ENCODE assay signal across 8 mouse cellular contexts in the genomic region with DNA sequence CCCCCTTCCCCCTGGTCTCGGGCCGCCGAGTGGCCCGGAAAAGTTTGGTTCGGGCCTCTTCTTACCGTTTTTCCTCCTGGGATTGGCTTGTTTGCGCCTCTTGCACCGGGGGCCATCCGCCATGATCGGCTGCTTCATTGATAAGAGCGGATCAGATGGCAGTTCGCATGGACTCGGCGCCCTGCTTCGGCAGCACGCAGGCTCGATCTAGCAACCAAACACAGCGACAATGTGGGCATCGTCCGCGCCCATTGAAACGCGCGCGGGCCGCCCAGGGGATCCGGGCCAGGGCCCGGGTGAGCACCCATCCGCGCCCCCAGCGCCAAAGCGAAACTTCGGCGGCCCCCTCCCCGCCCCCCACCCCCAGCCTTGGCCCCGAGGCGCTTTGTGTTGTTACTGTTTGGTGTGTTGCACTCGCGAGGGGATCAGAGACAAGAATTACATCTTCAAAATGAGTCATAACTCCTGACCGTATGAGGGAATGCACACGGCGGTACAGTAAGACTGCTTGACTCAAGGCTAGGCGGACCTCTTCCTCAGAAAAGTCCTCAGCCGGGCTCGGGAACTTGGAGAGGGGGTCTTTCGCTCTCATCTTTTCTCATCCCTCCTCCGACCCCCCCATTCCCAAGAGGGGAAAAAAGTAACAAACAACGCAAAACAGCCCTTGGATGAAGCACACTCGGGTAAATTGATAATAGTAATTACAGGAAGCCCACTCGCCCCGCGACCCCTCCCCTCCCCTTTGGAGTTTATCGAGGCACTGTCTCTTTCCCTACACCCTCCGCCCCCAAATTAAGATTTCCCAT. TPM values are rescaled to one million over a fixed set of nuclear protein-coding genes. Genes with fewer than 3 reads are reported as not detected.
DNase-seq lines count a peak whose midpoint lies in the region; ATAC-seq and TF ChIP-seq lines count a peak whose summit lies in the region.

No protein-coding gene starts in this region.

- no peaks in the 10 kb centered on the region for H3K9me3 ChIP-seq in forebrain, embryonic 15.5 days
- H3K9me3 ChIP-seq in hindbrain, embryonic 15.5 days: no peaks in the 10 kb centered on the region
- H3K9me3 ChIP-seq in liver, embryonic 11.5 days (ENCODE audit: control insufficient read depth, low read length): no peaks in the 10 kb centered on the region
- H3K9me3 ChIP-seq in midbrain, embryonic 16.5 days (replicated peaks; ENCODE audit: control insufficient read depth, low read length, poor library complexity, severe bottlenecking): no peaks in the 10 kb centered on the region

- H3K4me3 ChIP-seq in forebrain, embryonic 15.5 days: peak overlapping the region; percentile 93
- peak overlapping the region; percentile 80 for H3K4me3 ChIP-seq in hindbrain, embryonic 15.5 days
- H3K4me3 ChIP-seq in liver, embryonic 11.5 days (ENCODE audit: low read depth, low read length): peak overlapping the region; percentile 89
- H3K4me3 ChIP-seq in midbrain, embryonic 16.5 days (ENCODE audit: low read depth, low read length): peak overlapping the region; percentile 62
- peak overlapping the region; percentile 77 for H3K4me3 ChIP-seq in testis, adult 2 months (ENCODE audit: control insufficient read depth, low read depth, low read length)

- ATAC-seq in forebrain, embryonic 15.5 days (replicated peaks): peak; percentile 24
- peak; percentile 20; the same call in 1 of the 2 replicates for ATAC-seq in hindbrain, embryonic 15.5 days (ENCODE audit: low FRiP score, low read depth)
- peak; percentile 66 for ATAC-seq in liver, embryonic 11.5 days (replicated peaks; ENCODE audit: low FRiP score)
- ATAC-seq in midbrain, embryonic 16.5 days: peak; percentile 54

- peak; percentile 68 to 69 for DNase-seq in cerebellum, postnatal 10 days
- no peak for DNase-seq in cerebellum, adult 8-10 months
- DNase-seq in adrenal gland, adult 8-10 months: peak; percentile 64
- peak; percentile 77 for DNase-seq in liver, embryonic 11.5 days (ENCODE audit: low spot score)

- H3K27me3 ChIP-seq in forebrain, embryonic 15.5 days: no peaks in the 10 kb centered on the region
- 0 out of 2 replicates have a peak, but pooled peaks cover 2% of the 10 kb centered on the region for H3K27me3 ChIP-seq in hindbrain, embryonic 15.5 days
- H3K27me3 ChIP-seq in liver, embryonic 11.5 days (replicated peaks; ENCODE audit: control insufficient read depth, insufficient read depth, low read length): no peaks in the 10 kb centered on the region
- no peaks in the 10 kb centered on the region for H3K27me3 ChIP-seq in midbrain, embryonic 16.5 days (ENCODE audit: control insufficient read depth, insufficient read depth, low read depth, low read length)
- peaks cover 2% of the 10 kb centered on the region; the same call in 1 of the 2 replicates for H3K27me3 ChIP-seq in testis, adult 2 months (ENCODE audit: control insufficient read depth, insufficient read depth, low read length)

- TF ChIP-seq POLR2A in testis, adult 2 months (IDR thresholded peaks at IDR 0.05; ENCODE audit: control insufficient read depth, low read depth, low read length): no peak; the same call in 1 of the 2 replicates

- H3K36me3 ChIP-seq in forebrain, embryonic 15.5 days: no peaks in the 10 kb centered on the region
- H3K36me3 ChIP-seq in hindbrain, embryonic 15.5 days: no peaks in the 10 kb centered on the region
- no peaks in the 10 kb centered on the region for H3K36me3 ChIP-seq in liver, embryonic 11.5 days (ENCODE audit: control insufficient read depth, insufficient read depth, low read length)
- no peaks in the 10 kb centered on the region for H3K36me3 ChIP-seq in midbrain, embryonic 16.5 days (ENCODE audit: control insufficient read depth, insufficient read depth, low read length)
- no peaks in the 10 kb centered on the region for H3K36me3 ChIP-seq in testis, adult 2 months (ENCODE audit: control insufficient read depth, insufficient read depth, low read length)

- peak overlapping the region; percentile 97 for H3K9ac ChIP-seq in forebrain, embryonic 15.5 days (replicated peaks)
- peak overlapping the region; percentile 82 for H3K9ac ChIP-seq in hindbrain, embryonic 15.5 days
- H3K9ac ChIP-seq in liver, embryonic 11.5 days (ENCODE audit: low read depth, low read length): peak overlapping the region; percentile 94
- peak overlapping the region; percentile 80 for H3K9ac ChIP-seq in midbrain, embryonic 16.5 days (ENCODE audit: low read depth, low read length)

- H3K4me1 ChIP-seq in forebrain, embryonic 15.5 days: peaks cover 44% of the 10 kb centered on the region
- H3K4me1 ChIP-seq in hindbrain, embryonic 15.5 days (replicated peaks): peaks cover 39% of the 10 kb centered on the region
- H3K4me1 ChIP-seq in liver, embryonic 11.5 days (replicated peaks; ENCODE audit: control insufficient read depth, insufficient read depth, low read length): peaks cover 30% of the 10 kb centered on the region
- peaks cover 21% of the 10 kb centered on the region for H3K4me1 ChIP-seq in midbrain, embryonic 16.5 days (ENCODE audit: control insufficient read depth, insufficient read depth, low read length)
- peaks cover 6% of the 10 kb centered on the region for H3K4me1 ChIP-seq in testis, adult 2 months (ENCODE audit: control insufficient read depth, insufficient read depth, low read length)

- H3K4me2 ChIP-seq in forebrain, embryonic 15.5 days (replicated peaks): peak overlapping the region; percentile 70
- H3K4me2 ChIP-seq in hindbrain, embryonic 15.5 days: peak overlapping the region; percentile 81
- peak overlapping the region; percentile 72 for H3K4me2 ChIP-seq in liver, embryonic 11.5 days
- peak overlapping the region; percentile 88 for H3K4me2 ChIP-seq in midbrain, embryonic 16.5 days (ENCODE audit: low read length)

- no peak for TF ChIP-seq CTCF in testis, adult 2 months (IDR thresholded peaks at IDR 0.05; ENCODE audit: control insufficient read depth, insufficient read depth, insufficient replicate concordance, low read depth, low read length)

- peak overlapping the region; percentile 99 for H3K27ac ChIP-seq in forebrain, embryonic 15.5 days (replicated peaks)
- H3K27ac ChIP-seq in hindbrain, embryonic 15.5 days (replicated peaks): peak overlapping the region; percentile 93
- peak overlapping the region; percentile 96 for H3K27ac ChIP-seq in liver, embryonic 11.5 days (ENCODE audit: low read depth, low read length)
- H3K27ac ChIP-seq in midbrain, embryonic 16.5 days (ENCODE audit: low read length): peak overlapping the region; percentile 91
- peak overlapping the region; percentile 87 for H3K27ac ChIP-seq in testis, adult 2 months (ENCODE audit: control insufficient read depth, insufficient read depth, low read depth, low read length)

- under 1% methylated on average over 54 of the region's 54 CpGs for WGBS in forebrain, embryonic 15.5 days
- WGBS in hindbrain, embryonic 15.5 days: under 1% methylated on average over 54 of the region's 54 CpGs
- WGBS in liver, embryonic 11.5 days: under 1% methylated on average over 53 of the region's 54 CpGs
- 0% methylated on average over 54 of the region's 54 CpGs for WGBS in midbrain, embryonic 16.5 days

RNA-seq across cellular contexts. Expression of a gene that starts 7.0 kb away (rescaled TPM):
- total RNA-seq in adrenal gland, adult 8-10 months (2022): 100 to 1,000 TPM; 131 to 156 (median 144) TPM
- polyA plus RNA-seq in forebrain, embryonic 15.5 days (2015; fragmentation: Nextera tagmentation; extraction: Ambion mirVana): 106 and 119 TPM in 2 replicates
- polyA plus RNA-seq in hindbrain, embryonic 15.5 days (2015; fragmentation: Nextera tagmentation; extraction: Ambion mirVana): 37.0 and 38.0 TPM in 2 replicates
- polyA plus RNA-seq in liver, embryonic 11.5 days (2014; fragmentation: Nextera tagmentation; extraction: Ambion mirVana): 32.8 and 33.2 TPM in 2 replicates
- polyA plus RNA-seq in midbrain, embryonic 16.5 days (2015; fragmentation: Nextera tagmentation; extraction: Ambion mirVana): 24.6 and 26.7 TPM in 2 replicates
- 3.2 and 4.2 TPM in 2 replicates for polyA plus RNA-seq in testis, adult 2 months (2012; rRNA removed)
